Mouse (Mus musculus) urinary bladder, adult 18-20 months (tissue): ENCODE results near the gene Lgi1.

Source experiments
- DNase-seq, 2 experiments: peaks; one replicate each; pipeline ENCODE4 v3.0.0; 2022; ENCODE audit warnings: low spot score in 2 of 2, mixed read lengths in 2 of 2

Lgi1 gene

GRCm38 (mm10) chr19:38263829-38264504, 369 bp upstream of the Lgi1 start:
- DNase-seq: no peak

GRCm38 (mm10) chr19:38265767-38266166, 1.4 kb downstream of the Lgi1 start:
- DNase-seq: no peak

- no peak for DNase-seq
Measured at GRCm38 (mm10) chr19:38267469-38267868, 3.1 kb downstream of the Lgi1 start.

DNA sequence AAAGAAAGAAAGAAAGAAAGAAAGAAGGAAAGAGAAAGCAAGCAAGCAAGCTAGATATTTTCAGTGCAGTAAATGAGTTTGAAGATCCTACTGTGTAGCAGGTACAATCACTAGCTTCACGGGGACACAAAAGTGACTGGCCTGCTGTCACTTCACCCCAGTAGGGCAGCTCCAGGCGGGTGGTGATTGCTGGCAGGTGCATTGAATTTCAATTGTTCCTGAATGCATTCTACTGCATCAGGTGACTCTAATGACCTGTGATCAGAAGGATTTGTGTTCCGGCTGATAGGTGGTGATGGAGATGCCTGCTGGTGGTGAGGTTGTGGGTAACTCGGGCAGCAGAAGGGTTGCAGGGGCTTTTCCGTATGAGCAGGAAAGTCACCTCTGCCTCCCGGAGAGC, 6.7 kb downstream of the Lgi1 start:
- DNase-seq: no peak

DNA sequence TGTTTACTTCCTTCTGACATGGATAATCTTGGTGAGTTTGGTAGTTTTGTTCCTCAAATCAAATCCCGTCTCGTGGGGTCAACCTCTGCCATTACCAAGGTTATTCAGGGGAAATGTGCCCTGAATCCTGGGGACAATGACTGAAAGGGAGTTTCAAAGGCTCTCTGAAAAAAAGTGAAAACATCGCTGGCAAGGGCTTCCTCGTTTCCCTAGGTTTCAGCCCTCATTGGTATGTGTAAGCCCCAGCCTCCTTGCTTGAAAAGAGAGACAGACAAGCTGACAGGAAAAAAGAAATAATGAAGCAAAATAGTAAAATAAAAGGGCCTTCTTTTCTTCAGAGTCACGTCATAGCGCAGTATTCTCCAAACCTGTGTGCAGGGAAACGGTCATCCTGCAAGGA, 9.5 kb downstream of the Lgi1 start:
- no peak for DNase-seq

GRCm38 (mm10) chr19:38274747-38275421, 10.5 kb downstream of the Lgi1 start:
- DNase-seq: peak in 1 of 2 experiments; percentile 2

DNA sequence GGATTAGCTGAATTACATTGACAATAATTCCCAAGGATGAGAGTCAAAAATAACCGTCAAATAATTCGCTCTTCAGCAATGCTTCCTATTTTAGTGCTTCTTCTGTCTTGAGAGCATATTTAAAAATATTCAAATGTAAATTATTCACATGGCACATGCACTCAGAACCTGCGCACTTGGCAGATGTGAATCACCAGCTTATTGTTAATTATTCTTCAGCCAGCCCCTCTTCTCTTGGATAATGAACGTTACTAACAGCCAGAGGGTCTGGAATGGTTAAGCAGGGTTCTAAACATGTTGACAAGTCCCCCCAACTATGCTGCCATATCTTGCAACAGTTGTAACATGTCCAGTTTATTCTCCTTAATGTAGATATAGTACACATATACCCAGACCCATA, 11.9 kb downstream of the Lgi1 start:
- DNase-seq: no peak

DNA sequence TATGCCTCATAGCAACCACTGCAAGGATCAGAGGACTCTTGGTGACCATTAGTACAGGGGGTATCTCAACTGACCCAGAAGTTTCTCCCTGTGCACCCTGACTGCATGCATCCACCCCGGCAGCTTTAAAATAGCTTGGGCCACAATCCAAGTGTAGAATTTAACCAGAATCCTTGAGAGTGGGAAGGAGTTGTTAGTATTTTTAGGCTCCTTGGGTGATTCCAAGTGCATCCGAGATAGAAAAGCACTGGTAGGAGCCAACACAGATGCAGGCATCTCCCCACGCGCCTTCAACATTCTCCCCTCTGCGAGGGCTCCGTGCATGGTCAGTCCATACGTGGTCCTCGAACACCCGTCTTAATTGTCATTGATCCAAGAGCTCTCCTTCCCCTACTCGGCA, 15.9 kb downstream of the Lgi1 start:
- no peak for DNase-seq

- DNase-seq: no peak
Measured at GRCm38 (mm10) chr19:38282407-38282806, 18.1 kb downstream of the Lgi1 start.

GRCm38 (mm10) chr19:38288556-38288955, 24.2 kb downstream of the Lgi1 start:
- DNase-seq: no peak

- DNase-seq: no peak
Measured at GRCm38 (mm10) chr19:38291432-38291831, 27.1 kb downstream of the Lgi1 start.

DNA sequence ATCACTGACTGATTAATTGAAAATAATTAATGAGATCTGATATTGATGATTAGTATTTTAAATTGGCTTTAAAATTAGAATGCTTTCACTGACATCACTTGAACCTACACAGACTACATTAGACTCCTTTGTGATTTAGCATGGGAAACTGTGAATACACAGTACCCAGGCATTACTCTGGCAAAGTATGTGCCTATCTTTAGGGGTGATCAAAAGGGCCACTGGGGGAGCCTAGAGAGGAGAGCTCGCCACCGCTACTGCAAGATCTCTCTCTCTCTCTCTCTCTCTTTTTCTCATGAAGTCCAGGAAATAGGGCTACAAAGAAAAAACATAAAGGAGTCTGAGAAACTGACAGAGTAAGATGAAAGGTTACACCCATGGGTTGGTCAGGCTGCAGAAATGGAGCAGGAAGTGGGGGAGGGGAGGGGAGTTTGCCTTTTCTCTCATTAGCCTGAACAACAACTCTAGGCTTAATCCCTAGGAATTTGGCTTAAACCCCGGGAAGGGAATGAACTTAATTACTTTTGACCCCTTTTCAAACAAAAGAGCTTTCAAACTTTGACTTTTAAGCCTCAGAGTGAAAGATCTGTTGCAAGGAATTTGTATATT, 33.8 kb downstream of the Lgi1 start:
- DNase-seq: peak in 1 of 2 experiments; percentile 16

DNA sequence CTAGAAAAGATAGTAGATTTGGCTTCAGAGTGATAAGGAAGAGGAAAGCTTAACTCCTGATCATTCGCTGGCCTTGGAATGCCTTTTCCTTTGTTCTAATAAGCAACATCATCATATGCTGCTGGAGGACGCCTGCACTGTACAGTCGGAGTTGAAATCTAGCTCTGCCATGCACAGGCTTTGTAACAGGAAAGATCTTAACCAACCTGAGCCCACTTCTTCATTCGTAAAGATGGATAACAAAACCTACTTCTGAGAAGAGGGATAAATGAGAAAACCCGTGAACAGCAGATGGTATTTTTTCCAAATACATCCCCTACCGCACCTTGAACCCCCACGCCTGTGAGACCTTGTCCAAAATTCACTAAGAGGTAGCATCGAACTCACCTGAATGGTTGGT, 43.8 kb downstream of the Lgi1 start:
- DNase-seq: no peak

GRCm38 (mm10) chr19:38315099-38315498, 50.8 kb downstream of the Lgi1 start:
- DNase-seq: no peak

GRCm38 (mm10) chr19:38316602-38317313, 52.4 kb downstream of the Lgi1 start:
- DNase-seq: no peak

- DNase-seq: no peak
Measured at GRCm38 (mm10) chr19:38318308-38318707, 54.0 kb downstream of the Lgi1 start.

DNA sequence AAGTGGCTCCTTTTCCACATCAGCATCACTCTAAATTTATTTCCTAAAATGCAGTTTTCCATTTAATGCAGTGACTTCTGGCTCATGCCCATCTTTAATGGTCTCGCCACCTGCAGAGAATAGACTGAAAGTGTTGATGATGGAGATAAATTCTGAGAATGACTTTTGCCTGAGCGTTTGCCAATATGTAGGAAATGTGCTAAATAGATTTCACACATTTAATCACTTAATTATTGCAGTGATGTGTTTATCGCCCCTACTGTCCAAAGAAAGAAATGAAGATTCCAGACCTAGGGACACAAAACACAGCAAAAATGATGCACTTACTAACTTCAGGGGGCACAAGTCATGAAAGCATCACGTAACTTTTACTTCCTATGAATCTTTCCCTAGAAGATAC, 54.8 kb downstream of the Lgi1 start:
- DNase-seq: no peak

DNA sequence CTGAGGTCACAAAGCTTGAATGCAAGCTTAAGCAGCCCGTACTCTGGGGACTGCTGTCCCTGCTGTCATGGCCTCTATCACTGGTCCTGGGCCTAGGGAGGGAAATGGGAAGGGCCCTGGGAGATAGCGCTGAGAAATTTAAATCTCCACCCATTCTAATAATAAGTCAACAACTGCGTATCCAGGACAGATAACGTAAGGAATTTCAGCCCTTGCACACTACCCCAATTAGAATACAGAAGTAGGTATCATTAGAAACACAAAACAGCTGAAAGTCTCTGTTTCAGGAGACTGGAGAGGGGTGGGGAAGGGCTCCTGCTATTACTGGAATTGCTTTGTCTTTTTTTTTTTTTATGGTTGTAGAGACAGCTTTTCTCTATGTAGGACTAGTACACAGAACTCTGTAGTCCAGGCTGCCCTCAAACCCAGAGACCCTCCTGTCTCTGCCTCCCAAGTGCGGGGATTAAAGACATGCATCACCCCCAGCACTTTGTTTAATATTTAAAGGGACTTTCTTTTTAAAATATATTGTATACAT, 56.4 kb downstream of the Lgi1 start:
- DNase-seq: no peak

GRCm38 (mm10) chr19:38323726-38324125, 59.4 kb downstream of the Lgi1 start:
- no peak for DNase-seq

- DNase-seq: no peak
Measured at GRCm38 (mm10) chr19:38324147-38325028, 60.1 kb downstream of the Lgi1 start.

GRCm38 (mm10) chr19:38325029-38325398, 60.7 kb downstream of the Lgi1 start:
- DNase-seq: no peak
